ENCODE assay signal across 28 mouse cellular contexts in genomic region chr15:12266460-12266859, GRCm38 (mm10). TPM values are rescaled to one million over a fixed set of nuclear protein-coding genes. Genes with fewer than 3 reads are reported as not detected.
A peak's percentile ranks its signal among the peaks of the same experiment; 100 is the strongest.
DNase-seq lines count a peak whose midpoint lies in the region; ATAC-seq lines count a peak whose summit lies in the region.
"Had no signal": no experiment of that assay in that cellular context is flagged by ENCODE, and none has a peak within 500 bp of the region (broad histone marks: within the 10 kb centered on the region; RNA-seq: fewer than 3 reads in every experiment).

No protein-coding gene starts in this region.

- DNase-seq in limb, embryonic 10.5 days (ENCODE audit: low spot score), result no peak
- DNase-seq in embryonic facial prominence, embryonic 14.5 days (ENCODE audit: low spot score), result peak; percentile 73
- peak; percentile 63 for DNase-seq in lung, postnatal 25 days (ENCODE audit: low spot score)
- no peak for DNase-seq in cerebellum, postnatal 14 days
- no peak for DNase-seq in B cell, adult 2 months
- DNase-seq: adrenal gland, postnatal 10 days; cerebellum, adult 2 months; cerebellum, postnatal 36 days; embryo, embryonic 11 days; gastrocnemius, adult 2 months; heart, adult 11 months; heart, postnatal 10 days; kidney, adult 11 months; kidney, postnatal 36 days; liver, postnatal 0 days; right cerebral cortex, postnatal 25 days; spleen, adult 18-20 months had no signal

- H3K9ac ChIP-seq in limb, embryonic 12.5 days (replicated peaks), result no peak overlapping the region
- no peak overlapping the region for H3K9ac ChIP-seq in embryonic facial prominence, embryonic 14.5 days (ENCODE audit: low read depth, low read length)
- no peak overlapping the region for H3K9ac ChIP-seq in limb, embryonic 15.5 days
- H3K9ac ChIP-seq in intestine, embryonic 16.5 days (ENCODE audit: low read depth, low read length), result no peak overlapping the region
- H3K9ac ChIP-seq: forebrain, embryonic 13.5 days; kidney, embryonic 15.5 days; liver, postnatal 0 days; midbrain, embryonic 15.5 days; neural tube, embryonic 12.5 days had no signal

- peaks cover 98% of the 10 kb centered on the region for H3K36me3 ChIP-seq in limb, embryonic 12.5 days
- peaks cover 97% of the 10 kb centered on the region for H3K36me3 ChIP-seq in limb, embryonic 10.5 days
- peaks cover 92% of the 10 kb centered on the region for H3K36me3 ChIP-seq in embryonic facial prominence, embryonic 14.5 days (ENCODE audit: control insufficient read depth, insufficient read depth, low read length)
- H3K36me3 ChIP-seq in limb, embryonic 15.5 days, result peaks cover 68% of the 10 kb centered on the region
- peaks cover 20% of the 10 kb centered on the region for H3K36me3 ChIP-seq in intestine, embryonic 16.5 days (ENCODE audit: control insufficient read depth, insufficient read depth, low read length)

- no peak overlapping the region for H3K4me3 ChIP-seq in limb, embryonic 12.5 days (replicated peaks)
- H3K4me3 ChIP-seq in limb, embryonic 10.5 days, result no peak overlapping the region
- no peak overlapping the region for H3K4me3 ChIP-seq in embryonic facial prominence, embryonic 14.5 days (ENCODE audit: low read depth, low read length)
- no peak overlapping the region for H3K4me3 ChIP-seq in limb, embryonic 15.5 days
- H3K4me3 ChIP-seq in intestine, embryonic 16.5 days (ENCODE audit: low read length), result no peak overlapping the region
- H3K4me3 ChIP-seq: forebrain, embryonic 13.5 days; gastrocnemius, adult 2 months; hindbrain, embryonic 10.5 days; kidney, embryonic 15.5 days; midbrain, embryonic 15.5 days; neural tube, embryonic 12.5 days had no signal

- H3K4me1 ChIP-seq in limb, embryonic 12.5 days (replicated peaks), result 0 out of 2 replicates have a peak, but pooled peaks cover 4% of the 10 kb centered on the region
- no peaks in the 10 kb centered on the region for H3K4me1 ChIP-seq in limb, embryonic 10.5 days
- no peaks in the 10 kb centered on the region for H3K4me1 ChIP-seq in embryonic facial prominence, embryonic 14.5 days (ENCODE audit: control insufficient read depth, insufficient read depth, low read length)
- H3K4me1 ChIP-seq in limb, embryonic 15.5 days, result peaks cover 3% of the 10 kb centered on the region
- no peaks in the 10 kb centered on the region for H3K4me1 ChIP-seq in intestine, embryonic 16.5 days (ENCODE audit: control insufficient read depth, insufficient read depth, low read length)
- H3K4me1 ChIP-seq: forebrain, embryonic 13.5 days; hindbrain, embryonic 10.5 days; kidney, embryonic 15.5 days; midbrain, embryonic 15.5 days; neural tube, embryonic 12.5 days had no signal

- no peak overlapping the region for H3K4me2 ChIP-seq in limb, embryonic 12.5 days
- no peak overlapping the region for H3K4me2 ChIP-seq in embryonic facial prominence, embryonic 14.5 days (ENCODE audit: low read depth, low read length)
- H3K4me2 ChIP-seq in limb, embryonic 15.5 days, result no peak overlapping the region
- no peak overlapping the region for H3K4me2 ChIP-seq in intestine, embryonic 16.5 days (ENCODE audit: low read depth, low read length)
- H3K4me2 ChIP-seq: forebrain, embryonic 13.5 days; heart, embryonic 11.5 days; kidney, embryonic 15.5 days; liver, embryonic 11.5 days; midbrain, embryonic 15.5 days; neural tube, embryonic 12.5 days had no signal

- 0 out of 2 replicates have a peak, but pooled peaks have one; percentile 22 for ATAC-seq in limb, embryonic 12.5 days (ENCODE audit: insufficient number of reproducible peaks, insufficient read depth, low FRiP score, low TSS enrichment, low read depth)
- ATAC-seq in embryonic facial prominence, embryonic 14.5 days (ENCODE audit: low read depth), result peak; percentile 66
- peak; percentile 80 for ATAC-seq in limb, embryonic 15.5 days (ENCODE audit: insufficient number of reproducible peaks, low FRiP score, low TSS enrichment, low read depth)
- no peak for ATAC-seq in intestine, embryonic 16.5 days
- ATAC-seq: forebrain, embryonic 13.5 days; liver, postnatal 0 days; midbrain, embryonic 15.5 days had no signal

- no peaks in the 10 kb centered on the region for H3K9me3 ChIP-seq in limb, embryonic 12.5 days
- no peaks in the 10 kb centered on the region for H3K9me3 ChIP-seq in limb, embryonic 10.5 days (replicated peaks)
- H3K9me3 ChIP-seq in embryonic facial prominence, embryonic 14.5 days (ENCODE audit: control insufficient read depth, low read length), result no peaks in the 10 kb centered on the region
- H3K9me3 ChIP-seq in limb, embryonic 15.5 days, result no peaks in the 10 kb centered on the region
- no peaks in the 10 kb centered on the region for H3K9me3 ChIP-seq in intestine, embryonic 16.5 days (ENCODE audit: control insufficient read depth, low read length)
- H3K9me3 ChIP-seq: forebrain, embryonic 13.5 days; hindbrain, embryonic 10.5 days; kidney, embryonic 15.5 days; midbrain, embryonic 15.5 days; neural tube, embryonic 12.5 days had no signal

- peak overlapping the region; percentile 73 for H3K27ac ChIP-seq in limb, embryonic 12.5 days
- no peak overlapping the region for H3K27ac ChIP-seq in limb, embryonic 10.5 days
- H3K27ac ChIP-seq in embryonic facial prominence, embryonic 14.5 days (replicated peaks; ENCODE audit: low read depth, low read length), result peak overlapping the region; percentile 70
- H3K27ac ChIP-seq in limb, embryonic 15.5 days, result peak overlapping the region; percentile 75
- H3K27ac ChIP-seq in intestine, embryonic 16.5 days (ENCODE audit: low read length), result no peak overlapping the region
- H3K27ac ChIP-seq: forebrain, embryonic 13.5 days; gastrocnemius, adult 2 months; hindbrain, embryonic 10.5 days; kidney, embryonic 15.5 days; midbrain, embryonic 15.5 days; neural tube, embryonic 12.5 days had no signal

- H3K27me3 ChIP-seq in limb, embryonic 12.5 days, result no peaks in the 10 kb centered on the region
- no peaks in the 10 kb centered on the region for H3K27me3 ChIP-seq in limb, embryonic 10.5 days (ENCODE audit: low read depth, poor library complexity, severe bottlenecking)
- no peaks in the 10 kb centered on the region for H3K27me3 ChIP-seq in embryonic facial prominence, embryonic 14.5 days (replicated peaks; ENCODE audit: control insufficient read depth, insufficient read depth, low read length)
- no peaks in the 10 kb centered on the region for H3K27me3 ChIP-seq in limb, embryonic 15.5 days
- H3K27me3 ChIP-seq in intestine, embryonic 16.5 days (replicated peaks; ENCODE audit: control insufficient read depth, insufficient read depth, low read length), result no peaks in the 10 kb centered on the region
- H3K27me3 ChIP-seq: forebrain, embryonic 13.5 days; kidney, embryonic 15.5 days; midbrain, embryonic 15.5 days; neural tube, embryonic 12.5 days had no signal

- WGBS in limb, embryonic 12.5 days, result 71% methylated on average over 8 of the region's 8 CpGs
- 77% methylated on average over 8 of the region's 8 CpGs for WGBS in limb, embryonic 10.5 days
- 34% methylated on average over 6 of the region's 8 CpGs for WGBS in embryonic facial prominence, embryonic 14.5 days
- 35% methylated on average over 8 of the region's 8 CpGs for WGBS in limb, embryonic 15.5 days
- WGBS in intestine, embryonic 16.5 days, result 67% methylated on average over 8 of the region's 8 CpGs

RNA-seq across cellular contexts. Expression of gene Golph3, which starts 54.8 kb away (rescaled TPM):
- 97.0 and 97.8 TPM in 2 replicates for polyA plus RNA-seq in limb, embryonic 12.5 days (2016; fragmentation: Nextera tagmentation; extraction: Ambion mirVana)
- 65.9 and 75.5 TPM in 2 replicates for polyA plus RNA-seq in limb, embryonic 10.5 days (2016; fragmentation: Nextera tagmentation; extraction: Ambion mirVana)
- polyA plus RNA-seq in embryonic facial prominence, embryonic 14.5 days (2014; fragmentation: Nextera tagmentation; extraction: Ambion mirVana), result 115 and 118 TPM in 2 replicates
- 78.0 and 87.2 TPM in 2 replicates for polyA plus RNA-seq in limb, embryonic 15.5 days (2015; fragmentation: Nextera tagmentation; extraction: Ambion mirVana)
- 66.9 and 74.3 TPM in 2 replicates for polyA plus RNA-seq in intestine, embryonic 16.5 days (2015; fragmentation: Nextera tagmentation; extraction: Ambion mirVana)

RNA-seq across cellular contexts. Expression of gene 1810049J17Rik, which starts 55.2 kb away (rescaled TPM):
- 0.94 TPM in 1 of 2 replicates, not detected in the other for polyA plus RNA-seq in limb, embryonic 12.5 days (2016; fragmentation: Nextera tagmentation; extraction: Ambion mirVana)
- 0.68 and 1.4 TPM in 2 replicates for polyA plus RNA-seq in limb, embryonic 10.5 days (2016; fragmentation: Nextera tagmentation; extraction: Ambion mirVana)
- polyA plus RNA-seq in embryonic facial prominence, embryonic 14.5 days (2014; fragmentation: Nextera tagmentation; extraction: Ambion mirVana), result 2.1 and 2.9 TPM in 2 replicates
- 0.59 and 0.89 TPM in 2 replicates for polyA plus RNA-seq in limb, embryonic 15.5 days (2015; fragmentation: Nextera tagmentation; extraction: Ambion mirVana)
- polyA plus RNA-seq in intestine, embryonic 16.5 days (2015; fragmentation: Nextera tagmentation; extraction: Ambion mirVana), result 0.81 and 2.1 TPM in 2 replicates
- polyA plus RNA-seq: cerebellum, adult 2 months; forebrain, embryonic 13.5 days; frontal cortex, adult 2 months; heart, embryonic 11.5 days; kidney, embryonic 15.5 days had no signal

Comparison
In these comparisons a context has a peak if more than half of its experiments do, and no peak if none do; other contexts are left out.
1. H3K27ac ChIP-seq: peak in limb, embryonic 12.5 days (single experiment), embryonic facial prominence, embryonic 14.5 days (single experiment) and limb, embryonic 15.5 days (single experiment); none in limb, embryonic 10.5 days (single experiment) and intestine, embryonic 16.5 days (single experiment).
2. DNase-seq: peak in embryonic facial prominence, embryonic 14.5 days (single experiment) and lung, postnatal 25 days (single experiment); none in limb, embryonic 10.5 days (single experiment), cerebellum, postnatal 14 days (0 of 2) and B cell, adult 2 months (0 of 2).